Mouse (Mus musculus) inflammation-experienced regulatory T-cells, adult 6 months (primary cell): ENCODE data around the gene Il3ra. TPM values are rescaled to one million over a fixed set of nuclear protein-coding genes. Genes with fewer than 3 reads are reported as not detected.

Experiments
- ATAC-seq: one replicate; pipeline ENCODE4 v1.8.0; 2017
- polyA plus RNA-seq, 3 experiments: library from polyadenylated mRNA; unstranded; fragments of 100-300 nt; shearing (Covaris generic); gene quantifications; one replicate each; pipeline ENCODE4 v1.2.1; 2017

Il3ra gene
- polyA plus RNA-seq, result 1 to 10 TPM; 3.6 to 10.0 (median 4.1) TPM

DNA sequence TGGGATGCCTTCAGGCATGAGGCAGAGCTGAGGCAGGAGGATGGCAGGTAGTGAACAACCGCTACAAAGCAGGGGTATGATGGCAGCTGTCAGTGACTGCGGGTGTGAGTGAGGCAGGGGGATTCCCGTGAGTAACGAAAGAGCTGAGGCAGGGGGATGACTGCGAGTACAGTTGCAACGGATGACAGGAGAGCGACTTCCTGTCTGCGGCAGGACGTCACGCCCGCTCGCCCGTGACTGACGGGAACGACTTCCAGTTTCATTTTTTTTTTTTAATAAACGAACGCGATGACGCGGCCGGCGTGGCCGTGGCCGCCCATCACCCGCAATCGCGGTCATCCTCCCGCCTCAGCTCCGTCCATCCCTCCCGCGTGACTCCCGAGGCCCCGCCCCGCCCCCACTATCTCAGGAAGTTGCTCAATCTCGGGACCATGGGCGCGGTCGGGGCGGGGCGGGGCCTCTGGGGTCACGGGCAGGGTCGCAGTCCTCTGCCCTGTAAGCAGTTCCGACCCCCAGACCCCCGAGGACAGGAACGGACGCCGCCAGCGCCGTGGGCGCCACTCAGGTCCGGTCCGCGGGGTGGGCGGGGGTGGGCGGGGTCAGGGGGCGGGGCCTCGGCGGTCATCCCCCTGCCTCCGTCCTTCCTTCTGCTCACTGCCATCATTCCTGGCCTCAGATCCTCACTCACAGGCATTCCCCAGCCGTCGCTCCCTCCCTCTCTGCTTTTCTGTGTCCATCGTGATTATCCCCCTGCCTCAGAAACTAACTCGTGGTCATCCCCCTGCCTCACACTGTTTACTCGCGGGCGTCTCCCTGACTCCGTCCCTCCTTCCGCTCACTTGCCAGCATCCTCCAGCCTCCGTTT, at the start of gene Il3ra:
Gene Il3ra, plus strand, starts transcription at position 328 of the 865 bp plus-strand sequence.
- peak; percentile 41 for ATAC-seq

DNA sequence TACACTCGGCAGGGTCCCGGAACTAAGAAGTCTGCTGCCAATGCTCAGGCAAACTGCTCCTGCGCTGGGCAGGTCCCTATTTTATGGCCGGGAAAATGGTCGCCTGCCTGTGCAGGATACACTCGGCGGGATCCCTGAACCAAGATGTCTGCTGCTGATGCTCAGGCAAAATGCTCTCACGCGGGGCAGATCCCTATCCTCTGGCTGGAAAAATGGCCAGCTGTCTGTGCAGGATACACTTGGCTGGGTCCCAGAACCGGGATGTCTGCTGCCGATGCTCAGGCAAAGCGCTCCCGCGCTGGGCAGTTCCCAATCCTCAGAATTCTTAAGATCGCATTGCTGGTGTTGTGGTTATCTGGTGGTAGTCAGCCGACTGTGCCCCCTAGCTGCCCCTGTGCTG, 37.1 kb upstream of the Il3ra start:
- ATAC-seq, result no peak

DNA sequence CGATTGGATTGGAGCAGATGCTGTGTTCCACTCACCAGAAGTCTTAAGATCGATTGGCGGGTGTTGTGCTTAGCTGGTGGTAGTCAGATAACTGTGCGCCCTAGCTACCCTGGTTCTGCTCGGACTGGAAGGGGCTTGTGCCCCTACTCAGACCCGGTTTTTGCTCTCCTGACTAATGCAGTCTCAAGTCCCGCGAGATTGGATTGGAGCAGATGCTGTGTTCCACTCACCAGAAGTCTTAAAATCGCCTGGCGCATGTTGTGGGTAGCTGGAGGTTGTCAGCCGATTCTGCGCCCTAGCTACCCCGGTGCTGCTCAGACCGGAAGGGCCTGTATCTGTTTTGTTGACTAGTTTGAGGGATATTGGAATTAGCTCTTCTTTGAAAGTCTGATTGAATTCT, 36.7 kb upstream of the Il3ra start:
- ATAC-seq, result no peak

DNA sequence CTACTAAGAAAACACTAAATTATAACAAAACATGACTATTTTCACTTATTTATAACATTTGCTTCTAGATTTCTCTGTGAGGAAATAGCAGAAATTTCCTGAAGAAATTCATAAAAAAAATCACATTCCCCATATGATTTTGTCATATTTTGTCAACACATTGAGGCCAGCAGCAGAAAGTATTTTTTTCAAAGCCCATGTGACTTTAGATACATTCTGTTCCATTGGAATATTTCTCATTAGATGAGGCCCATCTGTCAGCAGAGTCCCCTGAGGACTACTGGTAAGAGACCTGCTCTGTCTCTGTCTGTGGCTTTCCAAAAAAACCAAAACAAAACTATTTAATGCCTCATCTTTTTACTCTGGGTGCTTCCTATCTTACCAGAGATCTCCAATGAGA, 23.5 kb upstream of the Il3ra start, which contains the start of gene Olfr31:
Gene Olfr31, plus strand, starts transcription at position 301 of the 400 bp plus-strand sequence.
- ATAC-seq, result no peak

DNA sequence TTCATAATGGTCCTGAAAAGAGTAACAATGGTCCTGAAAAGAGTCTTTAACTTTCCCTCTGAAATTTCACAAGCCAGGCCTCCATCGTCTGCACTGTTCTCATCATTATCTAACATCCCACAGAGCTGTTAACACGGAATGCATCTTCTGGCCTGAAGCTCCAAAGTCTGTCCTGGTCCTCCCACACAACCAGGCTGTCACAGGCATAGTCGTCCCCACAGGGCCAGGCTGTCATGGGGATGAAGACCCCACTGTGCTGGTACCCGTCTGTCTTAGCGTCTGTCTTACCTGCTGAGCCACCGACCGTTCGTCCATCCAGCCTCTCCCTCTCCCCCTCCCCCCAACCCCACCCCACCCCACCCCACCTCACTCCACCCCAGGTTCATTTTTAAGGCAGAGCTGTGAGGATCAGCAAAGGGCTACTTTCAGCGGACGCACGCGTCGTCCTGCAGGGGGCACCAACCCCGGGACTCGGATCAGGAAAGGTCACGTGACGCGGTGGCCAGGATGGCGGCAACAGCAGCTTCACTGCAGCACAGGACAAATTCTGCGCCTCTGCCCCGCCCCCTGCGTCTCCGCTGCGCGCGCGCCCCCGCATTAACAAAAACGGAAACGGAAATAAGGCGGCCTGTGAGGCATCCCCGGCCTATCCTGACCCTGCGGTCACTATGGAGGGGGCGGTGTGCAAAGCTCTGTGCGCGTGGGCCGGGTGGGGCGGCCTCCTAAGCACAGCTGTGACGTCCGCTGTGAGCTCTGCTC, 783 bp upstream of the Il3ra start:
- peak; percentile 78 for ATAC-seq

DNA sequence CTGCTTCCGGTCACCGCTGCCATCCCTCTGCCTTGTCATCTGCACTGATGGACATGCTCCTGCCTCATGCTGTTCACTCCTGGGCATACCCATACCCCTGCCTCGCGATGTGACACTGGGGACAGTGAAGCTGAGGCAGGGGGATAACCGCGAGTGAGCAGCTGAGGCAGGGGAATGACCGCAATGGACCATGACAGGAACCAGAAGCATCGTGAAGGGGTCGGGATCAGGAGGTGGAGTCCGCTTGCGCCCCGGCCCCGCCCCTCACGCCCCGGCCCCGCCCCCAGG, 682 bp downstream of the Il3ra start:
- ATAC-seq, result no peak

DNA sequence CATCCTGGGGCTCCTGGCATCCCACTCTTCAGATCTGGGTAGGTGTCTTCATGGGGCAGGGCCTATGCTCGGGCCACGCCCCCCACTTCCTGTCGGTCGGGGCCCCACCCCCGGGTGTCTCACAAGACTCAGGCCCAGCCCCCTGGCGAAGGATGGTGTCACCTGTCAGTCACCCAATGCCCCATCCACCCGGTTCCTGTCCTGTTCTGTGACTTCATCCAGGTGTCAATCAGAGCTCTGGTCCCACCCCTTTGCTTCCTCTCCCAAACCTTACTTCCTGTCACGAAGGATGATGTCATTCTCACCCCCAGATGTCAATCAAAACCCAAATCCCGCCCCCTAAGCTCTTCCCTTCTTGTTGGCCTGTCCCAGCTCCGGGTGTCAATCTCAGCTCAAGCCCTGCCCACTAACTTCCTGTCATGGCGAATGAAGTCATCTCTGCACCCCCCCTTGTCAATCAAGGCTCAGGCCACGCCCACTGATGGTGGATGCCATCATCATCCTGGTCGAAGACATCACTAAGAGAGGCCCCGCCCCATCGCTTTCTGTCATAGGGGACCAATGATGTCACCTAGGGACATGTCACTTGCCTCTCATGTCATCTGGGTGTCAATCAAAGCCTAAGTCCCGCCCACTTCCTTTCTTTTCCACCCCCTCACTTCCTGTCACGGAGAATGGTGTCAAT, 1.2 kb downstream of the Il3ra start:
- ATAC-seq, result peak; percentile 1

DNA sequence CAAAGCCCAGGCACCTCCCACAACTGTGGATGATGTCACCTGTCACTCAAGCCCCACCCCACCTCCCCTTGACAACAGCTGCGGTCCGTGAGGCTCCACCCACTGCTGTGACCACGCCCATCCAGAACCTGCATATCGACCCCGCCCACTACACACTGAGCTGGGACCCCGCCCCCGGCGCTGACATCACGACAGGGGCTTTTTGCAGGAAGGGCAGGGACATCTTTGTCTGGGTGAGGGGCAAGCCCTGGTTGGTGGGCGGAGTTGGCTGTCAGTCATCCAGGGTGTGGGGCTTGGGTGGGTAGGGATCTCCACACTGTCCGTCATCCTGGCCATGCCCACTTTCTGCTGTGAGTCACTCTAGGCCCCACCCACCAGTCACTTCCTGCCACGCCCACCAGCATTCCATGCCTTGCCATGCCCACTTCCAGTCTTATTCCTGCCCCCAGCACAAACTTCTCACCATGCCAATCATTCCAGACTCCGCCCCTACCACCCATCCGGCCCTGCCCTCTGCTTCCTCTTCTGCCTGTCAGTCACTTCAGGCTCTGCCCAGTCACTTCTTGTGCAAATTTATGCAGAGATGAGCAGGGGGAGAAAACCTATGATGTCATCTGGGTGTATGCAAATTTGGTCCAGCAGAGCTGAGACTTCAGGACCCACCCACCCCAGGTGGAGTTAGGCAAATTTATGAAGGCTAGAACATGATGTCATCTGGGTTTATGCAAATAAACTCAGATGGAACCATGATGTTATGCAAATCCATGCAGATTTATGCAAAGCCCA, 2.0 kb downstream of the Il3ra start:
- no peak for ATAC-seq

DNA sequence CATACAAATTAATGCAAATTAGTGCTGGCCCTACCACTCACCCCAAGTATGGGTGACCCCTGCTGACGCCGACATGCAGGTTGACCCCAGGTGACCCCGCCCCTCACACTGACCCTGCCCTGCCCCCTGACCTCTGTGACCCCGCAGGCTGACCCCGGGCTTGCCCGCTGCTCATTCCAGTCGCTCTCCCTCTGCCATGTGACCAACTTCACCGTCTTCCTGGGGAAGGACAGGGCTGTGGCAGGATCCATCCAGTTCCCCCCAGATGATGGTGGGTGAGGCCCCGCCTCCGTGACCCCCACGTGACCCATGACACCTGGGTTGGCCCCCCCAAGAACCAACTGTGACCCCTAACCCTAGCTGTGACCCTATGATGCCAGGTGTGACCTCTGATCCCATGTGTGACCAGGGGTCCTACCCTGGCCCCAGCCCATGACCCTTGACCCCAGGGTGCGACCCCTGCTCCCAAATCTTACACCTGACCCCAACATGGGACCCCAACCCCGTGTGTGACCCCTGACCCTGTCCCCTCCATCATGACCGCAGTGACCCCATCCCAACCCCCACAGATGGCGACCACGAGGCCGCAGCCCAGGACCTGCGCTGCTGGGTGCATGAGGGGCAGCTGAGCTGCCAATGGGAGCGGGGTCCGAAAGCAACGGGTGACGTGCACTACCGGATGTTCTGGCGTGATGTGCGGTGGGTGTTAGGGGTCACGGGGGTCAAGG, 2.8 kb downstream of the Il3ra start:
- no peak for ATAC-seq

DNA sequence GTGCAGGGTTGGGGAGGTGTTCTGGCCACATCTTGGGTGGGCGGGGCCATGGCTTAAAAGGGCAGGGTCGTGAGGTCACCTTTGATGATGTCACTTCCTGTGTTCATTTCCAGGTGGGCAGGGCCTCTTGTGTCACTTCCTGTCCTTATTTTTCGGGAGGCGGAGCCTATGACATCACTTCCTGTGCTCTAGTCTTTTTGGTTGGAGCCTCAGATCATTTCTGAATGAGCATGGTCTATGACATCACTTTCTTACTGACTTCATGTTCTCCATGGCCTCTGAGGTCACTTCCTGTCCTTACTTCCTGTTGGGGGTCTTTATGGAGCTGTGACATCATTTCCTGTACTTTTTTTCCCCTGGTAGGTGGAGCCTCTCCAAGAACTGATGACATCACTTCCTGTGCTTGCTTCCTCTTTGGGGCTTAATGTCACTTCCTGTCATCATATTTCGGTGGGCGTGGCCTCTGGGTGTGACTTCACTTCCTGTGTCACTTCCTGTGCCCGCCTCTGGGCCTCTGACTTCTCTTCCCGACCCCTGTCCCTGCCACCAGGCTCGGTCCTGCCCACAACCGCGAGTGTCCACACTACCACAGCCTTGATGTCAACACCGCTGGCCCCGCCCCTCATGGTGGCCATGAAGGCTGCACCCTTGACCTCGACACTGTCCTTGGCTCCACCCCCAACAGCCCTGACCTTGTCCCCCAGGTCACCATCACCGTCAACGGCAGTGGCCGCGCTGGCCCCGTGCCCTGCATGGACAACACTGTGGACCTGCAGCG, 3.6 kb downstream of the Il3ra start:
- peak; percentile 0 for ATAC-seq

DNA sequence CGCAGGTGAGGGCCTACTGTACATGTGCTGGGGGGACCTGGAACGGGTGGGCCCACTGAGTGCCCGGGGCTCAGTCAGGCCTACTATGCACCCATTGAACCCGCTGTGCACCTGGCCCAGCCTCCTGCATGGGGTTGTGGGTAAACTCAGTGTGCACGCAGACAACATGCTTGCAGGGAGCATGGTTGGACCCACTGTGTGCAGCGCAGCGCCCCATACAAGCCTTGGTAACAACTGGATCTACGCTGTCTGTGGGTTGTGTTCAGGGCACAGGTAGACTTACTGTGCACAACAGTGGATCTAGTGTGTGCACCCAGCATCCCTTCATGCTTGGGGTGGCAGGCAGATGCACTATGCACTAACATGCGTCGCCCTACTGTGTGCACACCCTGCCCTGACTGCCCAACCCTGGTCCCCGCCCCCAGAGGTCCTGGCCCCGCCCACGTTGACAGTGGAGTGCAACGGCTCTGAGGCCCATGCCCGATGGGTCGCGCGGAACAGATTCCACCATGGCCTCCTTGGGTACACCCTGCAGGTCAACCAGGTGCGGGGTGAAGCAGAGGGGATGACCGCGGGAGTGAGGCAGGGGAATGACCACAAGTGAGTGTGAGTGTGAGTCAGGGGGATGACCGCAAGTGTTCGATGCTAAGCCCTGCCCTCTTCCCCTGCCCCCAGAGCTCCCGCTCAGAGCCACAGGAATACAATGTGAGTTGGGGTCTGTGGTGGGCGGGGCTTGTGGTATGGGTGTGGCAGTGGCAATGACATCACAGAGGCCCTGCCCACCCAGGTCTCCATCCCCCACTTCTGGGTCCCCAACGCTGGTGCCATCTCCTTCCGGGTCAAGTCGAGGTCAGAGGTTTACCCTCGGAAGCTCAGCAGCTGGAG, 4.4 kb downstream of the Il3ra start:
- no peak for ATAC-seq

DNA sequence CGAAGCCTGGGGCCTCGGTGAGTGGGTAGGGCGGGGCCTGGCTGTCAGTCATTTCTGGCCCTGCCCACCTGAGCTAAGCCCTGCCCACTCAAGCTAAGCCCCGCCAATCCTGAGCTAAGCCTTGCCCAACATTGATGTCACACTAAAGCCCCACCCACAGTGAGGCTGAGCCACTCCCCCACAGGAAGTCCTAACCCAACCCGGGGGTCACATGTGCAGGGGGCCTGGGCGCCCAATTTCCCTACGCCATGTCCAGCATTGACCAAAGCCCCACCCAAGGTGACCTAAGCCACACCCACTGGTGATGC, 5.0 kb downstream of the Il3ra start:
- ATAC-seq, result no peak

DNA sequence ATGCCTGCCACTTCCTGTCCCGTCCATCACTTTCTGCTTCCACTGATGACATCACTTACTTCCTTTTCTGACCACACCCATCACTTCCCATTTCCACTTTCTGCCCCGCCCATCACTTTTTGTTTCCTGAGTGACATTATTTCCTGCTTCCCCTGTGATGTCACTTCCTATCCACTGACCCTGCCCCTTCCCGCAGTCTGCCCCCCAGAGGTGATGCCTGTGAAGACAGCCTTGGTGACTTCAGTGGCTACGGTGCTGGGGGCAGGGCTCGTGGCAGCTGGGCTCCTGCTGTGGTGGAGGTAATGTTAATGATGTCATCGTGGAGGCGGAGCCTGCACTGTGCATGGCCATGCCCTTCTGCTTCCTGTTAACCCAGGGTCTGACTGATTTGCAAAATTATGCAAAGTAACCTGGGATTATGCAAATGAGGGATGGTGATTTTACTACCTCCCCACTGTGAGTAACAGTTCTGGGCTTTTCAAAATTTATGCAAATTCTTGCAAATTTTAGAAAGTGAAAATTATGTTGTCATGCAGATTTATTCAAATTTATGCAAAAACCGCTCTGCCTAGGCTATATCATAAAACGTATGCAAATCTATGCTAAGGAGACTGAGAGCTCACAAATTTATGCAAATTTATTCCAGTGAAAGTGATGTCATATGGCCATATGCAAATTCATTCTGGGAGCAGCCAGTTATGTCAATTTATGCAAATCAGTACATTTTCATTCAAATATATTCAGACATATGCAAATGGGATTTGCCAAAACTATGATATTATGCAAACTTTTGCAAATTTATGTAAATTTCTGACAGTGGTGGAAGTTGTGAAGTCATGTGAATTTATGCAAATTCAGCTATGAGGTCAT, 5.9 kb downstream of the Il3ra start:
- ATAC-seq, result no peak

DNA sequence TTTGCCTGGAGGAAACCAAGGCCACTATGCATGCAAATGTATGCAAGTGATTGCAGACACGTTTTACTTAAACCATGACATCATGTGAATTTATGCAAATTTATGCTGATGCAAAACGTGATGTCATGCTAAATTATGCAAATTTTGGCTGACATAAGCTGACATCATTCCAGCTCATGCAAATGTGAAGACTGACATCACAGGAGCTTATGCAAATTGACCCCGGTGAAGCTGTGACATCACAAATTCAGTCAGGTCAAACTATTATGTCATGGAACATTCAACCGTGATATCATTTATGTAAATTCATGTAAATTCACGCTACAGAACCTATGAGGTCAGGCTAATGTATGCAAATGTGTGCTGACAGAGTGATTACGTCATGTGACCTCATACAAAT, 6.5 kb downstream of the Il3ra start:
- ATAC-seq, result peak; percentile 13

DNA sequence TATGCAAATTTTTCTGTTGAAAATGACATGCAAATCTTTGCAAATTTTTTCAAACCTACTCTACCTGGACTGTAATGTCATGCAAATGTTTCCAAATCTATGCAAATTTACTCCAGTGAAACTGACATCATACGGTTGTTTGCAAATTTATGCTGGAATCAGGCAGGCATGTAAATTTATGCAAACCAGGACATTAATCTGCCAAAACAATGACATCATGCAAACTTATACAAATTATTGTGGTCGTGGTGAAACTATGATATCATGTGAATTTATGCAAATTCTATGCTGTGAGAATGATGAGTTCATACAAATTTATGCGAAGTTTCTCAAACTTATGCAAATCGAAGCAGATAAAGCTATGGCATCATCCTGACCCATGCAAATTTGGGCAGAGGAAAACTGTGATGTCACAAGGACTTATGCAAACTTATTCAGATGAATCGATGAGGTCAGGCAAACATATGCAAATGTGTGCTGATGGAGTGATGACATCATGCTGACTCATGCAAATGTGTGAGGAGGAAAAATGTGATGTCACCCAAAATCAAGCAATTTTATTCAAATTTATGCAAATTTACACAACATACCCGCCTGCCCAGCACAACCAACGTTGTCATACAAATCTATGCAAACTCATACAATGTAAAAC, 7.1 kb downstream of the Il3ra start:
- ATAC-seq, result peak; percentile 5

DNA sequence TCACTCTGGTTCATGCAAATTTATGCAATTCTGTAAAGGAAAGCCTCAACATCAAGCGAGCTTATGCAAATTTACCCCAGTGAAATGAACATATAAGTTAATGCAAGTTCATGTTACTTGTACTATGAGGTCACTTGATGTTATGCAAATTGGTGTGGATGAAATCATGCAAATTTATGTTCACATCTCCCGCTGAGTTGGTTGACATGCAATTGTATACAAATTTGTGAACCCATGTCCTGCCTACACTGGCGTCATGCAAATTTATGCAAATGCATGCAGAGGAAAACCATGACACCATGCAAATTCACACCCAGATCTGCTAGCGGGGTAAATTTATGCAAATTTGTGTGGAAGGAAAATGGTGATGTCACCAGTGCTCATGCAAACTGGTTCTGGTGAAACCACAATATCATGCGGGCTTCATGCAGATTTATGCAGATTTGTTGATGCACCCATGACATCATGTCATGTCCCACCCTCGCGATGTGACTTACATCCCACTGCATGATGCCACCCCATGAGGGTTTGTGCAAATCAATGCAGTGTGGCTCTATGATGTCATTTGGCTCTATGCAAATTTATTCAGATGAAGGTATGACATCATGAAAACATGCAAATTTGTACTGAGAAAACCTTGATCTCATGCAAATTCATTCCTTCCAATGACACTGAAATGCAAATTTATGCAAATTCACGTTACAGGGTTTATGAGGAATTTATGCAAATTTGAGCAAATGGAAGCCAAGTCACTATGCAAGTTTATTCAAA, 7.8 kb downstream of the Il3ra start:
- ATAC-seq, result peak; percentile 7

DNA sequence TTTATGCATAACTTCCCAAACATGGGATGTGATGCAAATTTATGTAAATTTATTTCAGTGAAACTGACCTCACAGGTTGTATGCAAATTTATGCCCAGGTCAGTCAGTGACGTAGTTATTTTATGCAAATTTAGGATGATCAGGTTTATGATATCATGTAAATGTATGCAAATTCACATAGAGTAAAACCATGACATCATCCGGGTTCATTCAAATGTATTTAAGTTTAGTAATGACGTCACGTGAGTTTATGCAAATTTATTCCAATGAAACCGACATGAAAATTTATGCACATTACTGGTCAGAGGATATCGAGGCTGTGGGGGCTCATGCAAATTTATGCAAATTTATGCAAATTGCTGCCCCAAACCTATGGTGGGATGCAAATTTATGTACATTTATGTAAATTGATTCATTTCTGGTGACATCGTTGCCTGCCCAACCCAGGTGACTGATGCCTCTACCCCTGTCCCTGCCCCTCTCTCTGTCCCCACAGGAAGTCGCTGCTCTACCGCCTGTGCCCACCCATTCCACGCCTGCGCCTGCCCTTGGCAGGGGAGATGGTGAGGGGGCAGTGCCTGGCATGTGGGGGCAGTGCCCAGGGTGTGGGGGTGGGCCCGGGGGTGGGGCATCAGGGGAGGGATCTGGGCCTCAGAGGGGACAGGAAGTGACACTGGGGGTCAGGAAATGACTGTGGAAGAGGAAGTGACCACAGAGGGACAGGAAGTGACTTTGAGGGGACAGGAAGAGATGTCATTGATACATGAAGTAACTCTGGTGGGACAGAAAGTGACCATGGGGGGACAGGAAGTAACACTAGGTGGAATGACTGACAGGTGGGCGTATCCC, 8.7 kb downstream of the Il3ra start:
- ATAC-seq, result no peak
